Comparison of ENCODE assay signal across 8 mouse cellular contexts in the genomic region with DNA sequence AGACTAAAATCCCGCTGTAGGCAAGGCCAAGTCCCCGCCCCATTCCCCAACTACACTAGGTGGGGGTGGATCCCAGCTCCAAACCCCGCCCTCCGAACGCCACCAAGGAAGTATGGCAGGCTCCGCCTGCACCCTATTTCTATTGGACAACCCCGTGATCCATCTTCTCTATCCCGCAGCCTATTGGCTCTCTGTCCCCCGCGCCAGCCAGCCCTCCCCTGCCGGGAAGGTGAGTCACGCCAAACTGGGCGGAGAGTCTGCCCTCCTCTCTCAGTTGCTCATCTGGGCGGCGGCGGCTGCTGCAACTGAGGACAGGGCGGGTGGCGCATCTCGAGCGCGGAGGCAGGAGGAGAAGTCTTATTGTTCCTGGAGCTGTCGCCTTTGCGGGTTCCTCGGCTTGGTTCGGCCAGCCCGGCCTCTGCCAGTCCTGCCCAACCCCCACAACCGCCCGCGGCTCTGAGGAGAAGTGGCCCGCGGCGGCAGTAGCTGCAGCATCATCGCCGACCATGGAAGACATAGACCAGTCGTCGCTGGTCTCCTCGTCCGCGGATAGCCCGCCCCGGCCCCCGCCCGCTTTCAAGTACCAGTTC. TPM values are rescaled to one million over a fixed set of nuclear protein-coding genes. Genes with fewer than 3 reads are reported as not detected.
DNase-seq lines count a peak whose midpoint lies in the region; ATAC-seq lines count a peak whose summit lies in the region.

A gene (plus strand): TSS at position 265 of the 590 bp plus-strand sequence.

- DNase-seq in adrenal gland, adult (ENCODE audit: inconsistent age in 2 of 2, low spot score in 1 of 2): peak; percentile 99
- peak; percentile 99 for DNase-seq in embryo, embryonic 10.5 days (ENCODE audit: low spot score)
- DNase-seq in gastrocnemius, postnatal 14 days: peak; percentile 98
- peak; percentile 97 to 98 for DNase-seq in left cerebral cortex, postnatal 10 days (ENCODE audit: extremely low spot score in 1 of 2, low spot score in 2 of 2)
- DNase-seq in right cerebral cortex, postnatal 25 days: peak; percentile 96
- DNase-seq in urinary bladder, postnatal 4 days (ENCODE audit: low spot score in 2 of 2): peak; percentile 97 to 98

- peak; percentile 97 for ATAC-seq in inflammation-experienced regulatory T-cells, adult 6 months
- ATAC-seq in megakaryocyte-erythroid progenitor cell, adult 5-6 weeks (replicated peaks; ENCODE audit: low FRiP score, low TSS enrichment, poor library complexity, severe bottlenecking): peak; percentile 96

- intact Hi-C loops in gastrocnemius, postnatal 14 days (cut with DNase I; ENCODE audit: low total_unique reads): no loop called here
- intact Hi-C loops in left cerebral cortex, postnatal 10 days (cut with DNase I): loop anchor here (1.0 to 10.0 kb wide), 2 partner anchors 118 to 145 kb away; a partner anchor contains a TSS

RNA-seq across cellular contexts. Expression of the gene that starts here (rescaled TPM):
- total RNA-seq in gastrocnemius, postnatal 14 days (2021): 100 to 1,000 TPM; 923 to 949 TPM
- polyA plus RNA-seq in inflammation-experienced regulatory T-cells, adult 6 months (2017; shearing (Covaris generic)): 10 to 100 TPM; 16.3 to 26.1 (median 25.6) TPM
- 100 to 1,000 TPM; 562 to 579 TPM for total RNA-seq in left cerebral cortex, postnatal 10 days (2021)
- total RNA-seq in megakaryocyte-erythroid progenitor cell, adult 5-6 weeks (2014; fragmentation: Nextera tagmentation): 40.9 and 53.2 TPM in 2 replicates
- 55.1 and 85.9 TPM in 2 replicates for total RNA-seq in megakaryocyte-erythroid progenitor cell, adult 5-6 weeks (2017)

Comparison
In these comparisons a context has a peak if more than half of its experiments do, and no peak if none do; other contexts are left out.
1. Peak in every context shown above with its lines: DNase-seq and ATAC-seq.
2. RNA of the gene that starts here (total RNA-seq): 923 to 949 TPM in gastrocnemius, postnatal 14 days and 562 to 579 TPM in left cerebral cortex, postnatal 10 days; 40.9 to 85.9 TPM in megakaryocyte-erythroid progenitor cell, adult 5-6 weeks; every median in the first group is over 4 times any median in the second.